Comparison of ENCODE assay signal across 7 mouse cellular contexts in genomic region chr19:29824034-29824700, GRCm38 (mm10). TPM values are rescaled to one million over a fixed set of nuclear protein-coding genes. Genes with fewer than 3 reads are reported as not detected.
A peak's percentile ranks its signal among the peaks of the same experiment; 100 is the strongest.
DNase-seq lines count a peak whose midpoint lies in the region; ATAC-seq and TF ChIP-seq lines count a peak whose summit lies in the region.

No protein-coding gene starts in this region.

- no peaks in the 10 kb centered on the region for H3K36me3 ChIP-seq in ES-E14 (ENCODE audit: control insufficient read depth, insufficient read depth, low read length, poor library complexity, severe bottlenecking)
- H3K36me3 ChIP-seq in liver, embryonic 14.5 days (replicated peaks; ENCODE audit: control insufficient read depth, insufficient read depth, low read depth), result no peaks in the 10 kb centered on the region

- DNase-seq in left cerebral cortex, postnatal 14 days (ENCODE audit: low spot score in 2 of 2), result peak; percentile 22 to 34
- DNase-seq in left cerebral cortex, adult 11 months (ENCODE audit: low spot score), result no peak
- peak; percentile 59 for DNase-seq in ES-E14 (ENCODE audit: low read depth, low spot score)
- DNase-seq in adrenal gland, postnatal 25 days, result peak; percentile 46
- DNase-seq in gastrocnemius, postnatal 25 days, result peak; percentile 20
- peak in 1 of 3 experiments; percentile 38 for DNase-seq in liver, embryonic 14.5 days (ENCODE audit: low read depth in 3 of 3, low spot score in 3 of 3)
- DNase-seq in spleen, postnatal 4 days (ENCODE audit: low spot score in 2 of 2), result peak; percentile 49 to 74

- H3K27me3 ChIP-seq in liver, embryonic 14.5 days (ENCODE audit: control insufficient read depth, insufficient read depth, low read length), result no peaks in the 10 kb centered on the region

- no peak overlapping the region for H3K27ac ChIP-seq in ES-E14 (ENCODE audit: insufficient read depth, low read depth, low read length, poor library complexity, severe bottlenecking)
- H3K27ac ChIP-seq in liver, embryonic 14.5 days, result no peak overlapping the region

- in situ Hi-C loops in ES-E14 (cut with MboI; ENCODE audit: low sequenced_read_pairs in 2 of 2, unreplicated experiment in 2 of 2), result no loop called here

- TF ChIP-seq CTCF in liver, embryonic 14.5 days (IDR thresholded peaks at IDR 0.05; ENCODE audit: low read depth), result peak; percentile 76

- no peak for TF ChIP-seq EP300 in liver, embryonic 14.5 days (IDR thresholded peaks at IDR 0.05; ENCODE audit: low read depth)

- H3K4me1 ChIP-seq in ES-E14 (ENCODE audit: control insufficient read depth in 2 of 2, insufficient read depth in 2 of 2, low read length in 2 of 2, poor library complexity in 1 of 2), result no peaks in the 10 kb centered on the region
- no peaks in the 10 kb centered on the region; a peak in 1 of 4 replicates for H3K4me1 ChIP-seq in liver, embryonic 14.5 days (replicated peaks; ENCODE audit: control insufficient read depth in 2 of 2, insufficient read depth in 2 of 2, low read length in 1 of 2)

- 47% methylated on average over 6 of the region's 6 CpGs for WGBS in liver, embryonic 14.5 days (ENCODE audit: insufficient replicate concordance)

- H3K9me3 ChIP-seq in ES-E14 (ENCODE audit: control insufficient read depth, insufficient read depth, low read depth, low read length), result no peaks in the 10 kb centered on the region
- H3K9me3 ChIP-seq in liver, embryonic 14.5 days (ENCODE audit: control insufficient read depth, low read length), result no peaks in the 10 kb centered on the region

- H3K4me3 ChIP-seq in ES-E14 (ENCODE audit: insufficient read depth in 1 of 2, low read depth in 1 of 2, low read length in 2 of 2, poor library complexity in 1 of 2, severe bottlenecking in 1 of 2), result no peak overlapping the region
- H3K4me3 ChIP-seq in liver, embryonic 14.5 days (ENCODE audit: insufficient read depth in 1 of 2, low read depth in 2 of 2, low read length in 2 of 2), result no peak overlapping the region

- no peak overlapping the region for H3K9ac ChIP-seq in ES-E14 (ENCODE audit: insufficient read depth, low read depth, low read length, poor library complexity, severe bottlenecking)
- no peak overlapping the region for H3K9ac ChIP-seq in liver, embryonic 14.5 days (replicated peaks)

- ATAC-seq in liver, embryonic 14.5 days (ENCODE audit: insufficient read depth), result no peak

- no peak overlapping the region for H3K4me2 ChIP-seq in liver, embryonic 14.5 days (ENCODE audit: low read depth)

- intact Hi-C loops in left cerebral cortex, postnatal 14 days (cut with DNase I), result loop anchor here (5.0 kb wide), 1 partner anchor 378 kb away; no protein-coding TSS in a partner anchor

TF ChIP-seq in ES-E14, 5 proteins besides CTCF, POLR2A, EP300 and RAD21:
- TF ChIP-seq ZC3H11A (IDR thresholded peaks at IDR 0.05; ENCODE audit: borderline replicate concordance, low read depth, low read length) (peak; percentile 64; the same call in 1 of the 2 replicates), CHD2 (IDR thresholded peaks at IDR 0.05; ENCODE audit: low read depth, low read length) (no peak)

RNA-seq across cellular contexts. Expression of gene Ranbp6, which starts 11.4 kb away (rescaled TPM):
- 10 to 100 TPM; 29.0 to 29.1 TPM for total RNA-seq in left cerebral cortex, postnatal 14 days (2021)
- 9.7 and 11.3 TPM in 2 replicates for total RNA-seq in ES-E14 (2012; rRNA removed)
- total RNA-seq in adrenal gland, postnatal 25 days (2021), result 15.5 and 16.9 TPM in 2 replicates
- 1 to 10 TPM; 8.0 to 8.1 TPM for total RNA-seq in gastrocnemius, postnatal 25 days (2021)
- 2.6 and 4.3 TPM in 2 replicates for polyA plus RNA-seq in liver, embryonic 14.5 days (2012; rRNA removed)
- polyA plus RNA-seq in liver, embryonic 14.5 days (2014; fragmentation: Nextera tagmentation; extraction: Ambion mirVana), result 6.2 and 6.5 TPM in 2 replicates

RNA-seq across cellular contexts. Expression of gene 9930021J03Rik, which starts 18.4 kb away (rescaled TPM):
- total RNA-seq in left cerebral cortex, postnatal 14 days (2021), result 10 to 100 TPM; 24.8 to 25.9 TPM
- 14.4 and 15.3 TPM in 2 replicates for total RNA-seq in ES-E14 (2012; rRNA removed)
- 18.6 and 19.0 TPM in 2 replicates for total RNA-seq in adrenal gland, postnatal 25 days (2021)
- total RNA-seq in gastrocnemius, postnatal 25 days (2021), result 10 to 100 TPM in 1 of 2 experiments, 1 to 10 TPM in 1; 9.7 to 11.0 TPM
- polyA plus RNA-seq in liver, embryonic 14.5 days (2012; rRNA removed), result 4.0 and 4.1 TPM in 2 replicates
- polyA plus RNA-seq in liver, embryonic 14.5 days (2014; fragmentation: Nextera tagmentation; extraction: Ambion mirVana), result 1.9 TPM in 2 replicates
